Mouse (Mus musculus) liver, embryonic 16.5 days (tissue): Measurements from ENCODE around the gene Klf1. TPM values are rescaled to one million over a fixed set of nuclear protein-coding genes. Genes with fewer than 3 reads are reported as not detected.

Source experiments
- ATAC-seq: fragments of 200-750 bp; cut with Nextera tagmentation; 2 replicates; pipeline ENCODE4 v1.8.0; 2017; ENCODE audit warnings: low read depth, mild to moderate bottlenecking, moderate number of reproducible peaks, moderate library complexity
- H3K27ac ChIP-seq: fragments of 300-500 bp; sonication (generic); 2 replicates; pipeline ENCODE4 v1.5.1; 2014; ENCODE audit warnings: mild to moderate bottlenecking, low read length
- H3K27me3 ChIP-seq: fragments of 300-500 bp; sonication (generic); 2 replicates; pipeline ENCODE4 v1.6.1; 2014; ENCODE audit warnings: low read depth, low read length, mixed read lengths; ENCODE audit not compliant: control insufficient read depth, insufficient read depth
- H3K36me3 ChIP-seq: fragments of 300-500 bp; sonication (generic); 2 replicates; pipeline ENCODE4 v1.6.1; 2014; ENCODE audit warnings: mild to moderate bottlenecking; ENCODE audit not compliant: control insufficient read depth, insufficient read depth
- H3K4me1 ChIP-seq: fragments of 300-500 bp; sonication (generic); 2 replicates; pipeline ENCODE4 v1.6.1; 2014; ENCODE audit warnings: low read depth, low read length, mixed read lengths; ENCODE audit not compliant: control insufficient read depth
- H3K4me2 ChIP-seq: fragments of 300-500 bp; sonication (generic); 2 replicates; pipeline ENCODE4 v1.6.1; 2014; ENCODE audit warnings: low read depth, low read length, mixed read lengths
- H3K4me3 ChIP-seq: fragments of 300-500 bp; sonication (generic); 2 replicates; pipeline ENCODE4 v1.5.1; 2014; ENCODE audit warnings: low read depth, mild to moderate bottlenecking, low read length
- H3K9ac ChIP-seq: fragments of 300-500 bp; sonication (generic); 2 replicates; pipeline ENCODE4 v1.6.1; 2014; ENCODE audit warnings: low read depth, low read length
- H3K9me3 ChIP-seq: fragments of 300-500 bp; sonication (generic); replicated peaks from 2 replicates; pipeline ENCODE4 v1.6.1; 2016; ENCODE audit warnings: low read length; ENCODE audit not compliant: control insufficient read depth
- whole genome bisulfite sequencing: fragments of 180-500 bp; shearing (Covaris S2); extraction: QIAGEN DNeasy Blood & Tissue Kit; methylation state at CpG from one replicate; pipeline ENCODE4 v1.1.7; 2014; ENCODE audit not compliant: insufficient replicate concordance; 5-methylcytosine and 5-hydroxymethylcytosine counted together
- polyA plus RNA-seq: library from polyadenylated mRNA; unstranded; fragments of >200 nt; fragmentation: Nextera tagmentation; extraction: Ambion mirVana; gene quantifications from 2 replicates; pipeline ENCODE4 v1.2.1, GENCODE M21; 2015

Klf1 gene
- polyA plus RNA-seq, 1 experiment from 2014 or later: 409 TPM

DNA sequence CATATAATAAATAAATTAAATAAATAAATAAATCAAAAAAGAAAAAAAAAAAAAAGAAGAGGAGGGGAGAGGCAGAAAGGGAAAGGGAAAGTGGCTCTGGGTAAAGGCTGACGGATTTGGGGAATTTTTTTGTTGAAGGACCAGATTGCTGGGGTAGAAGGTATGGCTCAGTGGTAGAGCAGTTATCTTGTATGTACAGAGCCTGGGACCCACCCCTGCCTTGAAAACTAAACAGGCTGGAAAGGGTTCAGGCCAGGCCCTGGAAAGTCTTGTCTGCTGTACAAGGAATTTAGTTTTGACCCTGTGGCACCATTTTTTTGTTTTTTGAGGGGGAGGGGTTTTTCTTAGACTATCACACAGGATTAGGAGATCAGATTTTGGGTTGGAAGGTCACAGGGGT lies 22.8 kb upstream of the Klf1 start:
- 58% methylated on average over 1 of the region's 1 CpGs for WGBS
- no peaks in the 10 kb centered on the region for H3K27me3 ChIP-seq
- no peak overlapping the region for H3K4me2 ChIP-seq
- H3K9me3 ChIP-seq: no peaks in the 10 kb centered on the region
- H3K4me1 ChIP-seq: peaks cover 15% of the 10 kb centered on the region
- 0 out of 2 replicates have a peak, but pooled peaks cover 3% of the 10 kb centered on the region for H3K36me3 ChIP-seq
- ATAC-seq: peak; percentile 74
- no peak overlapping the region for H3K27ac ChIP-seq
- H3K9ac ChIP-seq: no peak overlapping the region
- H3K4me3 ChIP-seq: no peak overlapping the region

GRCm38 (mm10) chr8:84884728-84885127 lies 17.0 kb upstream of the Klf1 start:
- Histone ChIP-seq H3K4me1 (peaks cover 6% of the 10 kb centered on the region), H3K27me3 (no peaks in the 10 kb centered on the region), H3K27ac (no peak overlapping the region), H3K4me2 (no peak overlapping the region), H3K9me3 (no peaks in the 10 kb centered on the region), H3K36me3 (peaks cover 28% of the 10 kb centered on the region), H3K9ac (no peak overlapping the region), H3K4me3 (no peak overlapping the region)
- 56% methylated on average over 4 of the region's 4 CpGs for WGBS
- ATAC-seq: no peak

DNA sequence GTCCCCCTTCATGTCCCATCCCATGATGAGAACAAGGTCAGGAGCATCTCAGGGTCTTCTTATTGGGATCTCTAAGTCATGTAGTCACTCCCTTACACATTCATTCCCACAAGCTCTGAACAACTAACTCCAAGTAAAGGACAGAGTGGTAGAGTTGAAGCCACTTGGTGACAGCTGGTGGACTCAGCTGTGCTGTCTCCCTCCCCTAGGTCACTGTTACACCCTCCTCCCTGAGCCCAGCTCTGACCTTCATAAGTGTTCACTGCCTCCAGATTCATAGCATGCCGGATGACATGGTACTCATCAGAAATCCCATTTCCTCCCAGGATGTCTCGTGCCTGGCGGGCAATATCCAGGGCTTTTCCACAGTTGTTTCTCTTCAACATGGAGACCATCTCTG lies 13.4 kb upstream of the Klf1 start:
- peaks cover 28% of the 10 kb centered on the region for H3K36me3 ChIP-seq

DNA sequence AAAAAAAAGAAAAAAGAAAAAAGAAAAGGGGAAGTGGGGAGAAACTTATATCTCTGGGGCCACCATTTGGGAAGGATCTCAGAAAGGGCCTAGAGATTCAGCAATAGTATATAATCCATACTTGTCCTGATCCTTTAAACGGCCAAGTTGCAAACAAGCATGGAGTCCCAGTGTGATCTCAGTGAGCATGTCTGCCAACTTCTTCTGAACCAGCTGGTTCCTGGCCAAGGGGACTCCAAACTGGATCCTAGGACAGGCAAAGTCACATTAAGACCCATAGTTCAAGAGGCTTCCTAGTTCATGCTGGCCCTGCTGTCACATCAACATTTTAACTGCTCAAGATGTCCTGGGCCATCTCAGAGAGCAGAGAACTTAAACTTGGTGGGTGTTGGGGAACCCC lies 12.6 kb upstream of the Klf1 start:
- peaks cover 25% of the 10 kb centered on the region for H3K36me3 ChIP-seq
- no peaks in the 10 kb centered on the region for H3K27me3 ChIP-seq
- no peak for ATAC-seq
- no peaks in the 10 kb centered on the region for H3K9me3 ChIP-seq
- H3K9ac ChIP-seq: no peak overlapping the region
- no peak overlapping the region for H3K4me3 ChIP-seq
- no peak overlapping the region for H3K4me2 ChIP-seq
- H3K4me1 ChIP-seq: peaks cover 16% of the 10 kb centered on the region
- no peak overlapping the region; the same call in 1 of the 2 replicates for H3K27ac ChIP-seq
- WGBS: 82% methylated on average over 1 of the region's 1 CpGs

More for the DNA sequence above, 13.4 kb upstream of the Klf1 start:
- H3K27me3 ChIP-seq: no peaks in the 10 kb centered on the region
- no peaks in the 10 kb centered on the region for H3K9me3 ChIP-seq
- no peak for ATAC-seq
- H3K4me1 ChIP-seq: peaks cover 13% of the 10 kb centered on the region
- H3K9ac ChIP-seq: no peak overlapping the region
- WGBS: 86% methylated on average over 3 of the region's 3 CpGs
- no peak overlapping the region for H3K27ac ChIP-seq
- H3K4me2 ChIP-seq: no peak overlapping the region
- H3K4me3 ChIP-seq: no peak overlapping the region

- Histone ChIP-seq H3K9ac (peak overlapping the region; percentile 83), H3K27ac (peak overlapping the region; percentile 74)
- ATAC-seq: peak; percentile 35
Observed at GRCm38 (mm10) chr8:84892993-84893708, 8.6 kb upstream of the Klf1 start.

GRCm38 (mm10) chr8:84893709-84894134 lies 8.0 kb upstream of the Klf1 start, which contains the start of gene Gcdh:
Gcdh (minus strand) TSS chr8:84893921.
- peak; percentile 95 for ATAC-seq
- no peaks in the 10 kb centered on the region for H3K9me3 ChIP-seq
- peak within 1 kb of the TSS; percentile 74 for H3K27ac ChIP-seq
- H3K4me1 ChIP-seq: peaks cover 20% of the 10 kb centered on the region
- H3K9ac ChIP-seq: peak within 1 kb of the TSS; percentile 83
- under 1% methylated on average over 11 of the region's 11 CpGs for WGBS
- peak within 1 kb of the TSS; percentile 86 for H3K4me3 ChIP-seq
- peak within 1 kb of the TSS; percentile 97 for H3K4me2 ChIP-seq
- H3K36me3 ChIP-seq: no peaks in the 10 kb centered on the region; the same call in 1 of the 2 replicates
- no peaks in the 10 kb centered on the region for H3K27me3 ChIP-seq

More at GRCm38 (mm10) chr8:84892993-84893708, 8.6 kb upstream of the Klf1 start:
- WGBS: 13% methylated on average over 31 of the region's 31 CpGs
- Histone ChIP-seq H3K4me3 (peak overlapping the region; percentile 86), H3K27me3 (no peaks in the 10 kb centered on the region), H3K9me3 (no peaks in the 10 kb centered on the region), H3K4me2 (peak overlapping the region; percentile 97), H3K4me1 (peaks cover 18% of the 10 kb centered on the region), H3K36me3 (peaks cover 5% of the 10 kb centered on the region)

GRCm38 (mm10) chr8:84895963-84896362 lies 5.8 kb upstream of the Klf1 start:
- H3K4me3 ChIP-seq: no peak overlapping the region
- H3K9ac ChIP-seq: no peak overlapping the region
- H3K27ac ChIP-seq: no peak overlapping the region
- no peaks in the 10 kb centered on the region for H3K27me3 ChIP-seq
- H3K4me2 ChIP-seq: no peak overlapping the region
- no peak for ATAC-seq
- H3K4me1 ChIP-seq: peaks cover 41% of the 10 kb centered on the region
- no peaks in the 10 kb centered on the region for H3K9me3 ChIP-seq
- H3K36me3 ChIP-seq: no peaks in the 10 kb centered on the region
- 77% methylated on average over 5 of the region's 5 CpGs for WGBS

DNA sequence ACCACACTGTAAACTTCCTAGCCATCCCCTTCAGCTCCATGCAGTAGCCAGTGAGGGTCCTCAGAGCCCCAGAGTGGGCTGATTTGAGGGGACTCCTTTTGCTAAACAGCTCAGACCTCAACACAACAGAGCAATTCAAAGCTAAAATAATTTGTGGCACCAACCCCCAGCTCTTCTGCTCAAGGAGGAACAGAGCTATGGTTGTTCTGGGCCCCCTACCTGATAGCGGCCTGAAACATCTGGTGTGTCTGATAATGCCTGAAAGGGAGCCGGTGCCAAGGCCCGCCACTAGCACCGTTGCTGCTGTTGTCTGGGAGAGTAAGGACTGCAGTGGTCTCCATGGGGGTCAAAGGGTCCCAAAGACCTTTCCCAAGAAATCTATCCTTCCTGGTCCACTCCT lies 657 bp upstream of the Klf1 start:
- H3K27ac ChIP-seq: peak overlapping the region; percentile 100
- WGBS: 18% methylated on average over 4 of the region's 4 CpGs
- H3K4me3 ChIP-seq: peak overlapping the region; percentile 97
- H3K4me1 ChIP-seq: peaks cover 45% of the 10 kb centered on the region
- H3K4me2 ChIP-seq: peak overlapping the region; percentile 96
- H3K27me3 ChIP-seq: no peaks in the 10 kb centered on the region
- H3K9ac ChIP-seq: peak overlapping the region; percentile 99
- H3K9me3 ChIP-seq: no peaks in the 10 kb centered on the region
- H3K36me3 ChIP-seq: peaks cover 26% of the 10 kb centered on the region
- peak; percentile 80 for ATAC-seq

DNA sequence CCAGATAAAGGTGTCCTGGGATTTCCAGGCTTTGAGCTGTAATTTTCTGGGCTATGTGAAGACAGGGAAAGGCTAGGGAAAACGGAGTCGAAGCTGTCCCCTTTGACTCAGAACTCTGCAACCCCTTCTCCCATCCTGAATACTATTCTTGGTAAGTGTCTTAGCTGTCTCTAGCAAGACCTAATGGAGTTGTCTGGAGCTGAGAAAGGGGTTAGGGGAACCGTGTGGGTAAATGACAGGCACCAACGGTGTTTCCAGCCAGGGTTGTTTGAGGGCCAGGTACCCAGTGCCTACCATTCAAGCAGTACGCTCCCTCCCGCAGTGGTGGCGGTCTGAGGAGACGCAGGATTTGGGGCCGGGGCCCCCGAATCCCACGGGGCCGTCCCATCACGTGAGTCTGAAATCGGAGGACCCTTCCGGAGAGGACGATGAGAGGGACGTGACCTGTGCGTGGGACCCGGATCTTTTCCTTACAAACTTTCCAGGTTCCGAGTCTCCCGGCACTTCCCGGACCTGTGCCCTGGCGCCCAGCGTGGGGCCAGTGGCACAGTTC lies 715 bp downstream of the Klf1 start:
- peak overlapping the region; percentile 96 for H3K4me2 ChIP-seq
- H3K9me3 ChIP-seq: no peaks in the 10 kb centered on the region
- H3K9ac ChIP-seq: peak overlapping the region; percentile 99
- peaks cover 36% of the 10 kb centered on the region for H3K36me3 ChIP-seq
- no peak for ATAC-seq
- H3K27me3 ChIP-seq: no peaks in the 10 kb centered on the region
- peaks cover 46% of the 10 kb centered on the region for H3K4me1 ChIP-seq
- peak overlapping the region; percentile 100 for H3K27ac ChIP-seq
- peak overlapping the region; percentile 97 for H3K4me3 ChIP-seq
- WGBS: 2% methylated on average over 24 of the region's 24 CpGs
